Mouse (Mus musculus) large intestine, adult 2 months (tissue): ENCODE results near the gene Rnf167. TPM values are rescaled to one million over a fixed set of nuclear protein-coding genes. Genes with fewer than 3 reads are reported as not detected.

ENCODE experiments used
- DNase-seq: peaks from one replicate; pipeline ENCODE4 v3.0.0-alpha.2; 2012; ENCODE audit warnings: low read depth, low spot score
- WGBS: fragments of 180-500 bp; shearing (Covaris S2); methylation state at CpG from one replicate; pipeline ENCODE4 v1.1.7; 2018; 5-methylcytosine and 5-hydroxymethylcytosine counted together
- polyA plus RNA-seq: library from polyadenylated mRNA; depleted of rRNA; stranded (reverse); fragments of >200 nt; gene quantifications from 2 replicates; pipeline ENCODE4 v1.2.3, GENCODE M21; 2012

Gene Rnf167
- polyA plus RNA-seq, 1 experiment: 76.9 TPM

GRCm38 (mm10) chr11:70668771-70669505, 21.9 kb downstream of the Rnf167 start, which contains the start of gene Spag7:
Gene Spag7 (minus strand): TSS chr11:70669416.
- under 1% methylated on average over 44 of the region's 44 CpGs for WGBS
- peak; percentile 100 for DNase-seq

- DNase-seq: no peak
- 1% methylated on average over 31 of the region's 31 CpGs for WGBS
These were observed 22.7 kb downstream of the Rnf167 start for GRCm38 (mm10) chr11:70669582-70670345.

GRCm38 (mm10) chr11:70670483-70670882, 23.4 kb downstream of the Rnf167 start:
- no peak for DNase-seq
- 63% methylated on average over 14 of the region's 14 CpGs for WGBS

GRCm38 (mm10) chr11:70671333-70672047, 24.5 kb downstream of the Rnf167 start:
- 87% methylated on average over 16 of the region's 16 CpGs for WGBS
- no peak for DNase-seq

GRCm38 (mm10) chr11:70674014-70674413, 27.0 kb downstream of the Rnf167 start:
- no peak for DNase-seq
- WGBS: 95% methylated on average over 6 of the region's 6 CpGs

- DNase-seq: no peak
These were observed 27.5 kb downstream of the Rnf167 start for GRCm38 (mm10) chr11:70674501-70674900.

GRCm38 (mm10) chr11:70678092-70678491, 31.1 kb downstream of the Rnf167 start:
- WGBS: 78% methylated on average over 9 of the region's 9 CpGs
- no peak for DNase-seq

More at GRCm38 (mm10) chr11:70674501-70674900, 27.5 kb downstream of the Rnf167 start:
- 74% methylated on average over 11 of the region's 11 CpGs for WGBS

- DNase-seq: no peak
- WGBS: 88% methylated on average over 2 of the region's 2 CpGs
These were observed 31.5 kb downstream of the Rnf167 start for GRCm38 (mm10) chr11:70678576-70678975.

GRCm38 (mm10) chr11:70679361-70679760, 32.3 kb downstream of the Rnf167 start:
- WGBS: 95% methylated on average over 8 of the region's 8 CpGs
- DNase-seq: no peak

GRCm38 (mm10) chr11:70679894-70680293, 32.9 kb downstream of the Rnf167 start:
- DNase-seq: no peak
- 82% methylated on average over 8 of the region's 8 CpGs for WGBS

GRCm38 (mm10) chr11:70681170-70681569, 34.1 kb downstream of the Rnf167 start:
- DNase-seq: no peak
- WGBS: 85% methylated on average over 12 of the region's 12 CpGs

GRCm38 (mm10) chr11:70681897-70682581, 35.0 kb downstream of the Rnf167 start:
- DNase-seq: no peak
- WGBS: 72% methylated on average over 11 of the region's 11 CpGs

- WGBS: 88% methylated on average over 5 of the region's 5 CpGs
- no peak for DNase-seq
These were observed 36.6 kb downstream of the Rnf167 start for GRCm38 (mm10) chr11:70683640-70684039.

- no peak for DNase-seq
- WGBS: 2% methylated on average over 16 of the region's 16 CpGs
These were observed 40.0 kb downstream of the Rnf167 start for GRCm38 (mm10) chr11:70686901-70687566.

GRCm38 (mm10) chr11:70687601-70688199, 40.7 kb downstream of the Rnf167 start, which contains the start of gene Camta2:
Gene Camta2 (minus strand): TSS chr11:70688105.
- no peak for DNase-seq
- 1% methylated on average over 55 of the region's 55 CpGs for WGBS

GRCm38 (mm10) chr11:70688372-70688771, 41.3 kb downstream of the Rnf167 start:
- WGBS: 27% methylated on average over 8 of the region's 8 CpGs
- DNase-seq: no peak

GRCm38 (mm10) chr11:70689578-70689977, 42.5 kb downstream of the Rnf167 start:
- no peak for DNase-seq
- 38% methylated on average over 4 of the region's 4 CpGs for WGBS

- no peak for DNase-seq
- 84% methylated on average over 3 of the region's 3 CpGs for WGBS
These were observed 46.5 kb downstream of the Rnf167 start for GRCm38 (mm10) chr11:70693504-70693903.

GRCm38 (mm10) chr11:70697376-70697775, 50.3 kb downstream of the Rnf167 start:
- 78% methylated on average over 3 of the region's 3 CpGs for WGBS

More at GRCm38 (mm10) chr11:70697376-70697775, 50.3 kb downstream of the Rnf167 start:
- DNase-seq: no peak
